Mouse (Mus musculus) left cerebral cortex, postnatal 10 days (tissue): ENCODE measurements at regions not wholly inside any gene's neighbourhood (a gene's known extent, or its start where the extent isn't known, plus 50 kb on each side); places are given as distances from the start of the nearest gene placed in this dataset.
"Not testable (repeated sequence)": the region's sequence is repeated elsewhere in the genome, so short reads cannot be mapped to it uniquely, and the experiment has no call there.

Source experiments
- DNase-seq, 2 experiments: peaks; one replicate each; pipeline ENCODE4 v3.0.0; 2021 to 2022; ENCODE audit warnings: low spot score in 2 of 2, mixed read lengths in 1 of 2; ENCODE audit errors: extremely low spot score in 1 of 2
- intact Hi-C: fragments of 180-260 bp; cut with DNase I; formaldehyde crosslinking; loops from one replicate; pipeline ENCODE4 v1.15.1; 2025

DNA sequence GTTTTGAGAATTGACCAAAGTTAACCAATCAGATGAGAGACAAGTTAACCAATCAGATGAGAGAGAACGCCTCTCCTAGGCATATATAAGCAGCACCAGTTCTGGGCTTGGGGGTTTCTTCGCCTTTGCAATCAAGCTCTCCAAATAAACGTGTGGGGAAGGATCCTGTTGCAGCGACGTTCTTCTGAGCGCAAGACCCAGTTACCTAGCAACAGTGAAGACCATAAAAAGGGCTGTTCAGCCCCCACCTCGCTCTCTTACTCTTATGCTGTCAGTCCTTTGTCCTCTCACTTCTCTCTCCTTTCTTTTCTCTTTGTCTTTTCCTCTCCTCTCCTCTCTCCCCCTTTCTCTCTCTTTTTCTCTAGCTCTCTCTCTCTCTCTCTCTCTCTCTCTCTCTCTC, 297.7 kb downstream of the Setd4 start:
- DNase-seq, intact Hi-C loops: not testable (repeated sequence)

DNA sequence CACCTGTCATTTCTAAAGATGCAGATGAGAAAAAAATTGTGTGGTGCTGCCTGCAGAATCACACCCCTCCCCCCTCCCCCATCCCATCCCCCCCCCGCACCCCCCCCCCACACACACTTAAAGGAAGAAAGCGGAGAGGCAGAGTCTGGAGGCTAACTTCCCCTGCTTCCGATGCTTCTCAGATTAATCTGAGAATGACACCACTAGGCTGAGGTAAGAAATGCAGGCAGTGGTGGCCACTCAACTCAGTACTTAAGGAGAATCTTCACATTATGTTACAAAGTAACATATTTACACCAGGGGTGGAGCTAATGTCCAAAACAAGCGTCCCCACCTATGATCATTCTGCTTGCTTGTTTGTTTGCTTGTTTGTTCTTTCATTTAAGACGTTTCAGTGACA, 309.4 kb downstream of the Setd4 start:
- intact Hi-C loops = loop anchor here (5.0 to 10.0 kb wide), 2 partner anchors 160 to 727 kb away; no protein-coding TSS in a partner anchor
- no peak for DNase-seq

DNA sequence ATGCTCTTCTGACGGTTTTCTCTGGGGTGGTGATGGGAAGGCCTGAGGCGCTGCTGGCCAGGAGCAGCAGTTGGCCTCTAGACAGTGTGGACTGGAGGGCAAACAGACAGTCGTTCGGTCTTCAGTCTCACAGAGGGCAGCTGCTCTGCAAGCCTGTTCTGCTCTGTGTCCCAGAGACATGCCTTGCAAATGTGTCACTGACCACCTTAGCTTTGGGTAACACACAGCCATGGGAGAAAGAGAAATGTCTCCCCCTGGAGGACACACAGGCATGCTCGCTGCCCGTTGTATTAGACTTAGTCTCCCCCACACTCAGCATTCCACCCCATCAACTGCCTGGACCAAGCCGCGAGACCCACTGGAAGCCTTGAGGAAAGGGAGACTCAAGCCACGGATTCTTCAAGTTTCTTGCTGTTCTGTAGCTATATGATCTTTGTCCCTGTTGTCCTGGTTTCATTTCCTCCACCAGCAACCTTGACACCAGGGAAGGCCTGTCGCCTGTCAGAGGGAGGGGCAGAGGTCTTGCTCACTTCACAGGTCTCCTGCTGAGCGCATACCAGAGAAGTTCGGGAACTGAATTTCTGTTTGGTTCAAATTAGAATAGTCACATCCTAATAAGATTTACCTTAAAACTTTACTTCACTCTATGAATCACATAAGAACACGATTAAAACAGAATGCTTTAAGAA, 310.8 kb downstream of the Setd4 start:
- peak; percentile 65 to 70 for DNase-seq
- intact Hi-C loops = loop anchor here (2.0 to 10.0 kb wide), 3 partner anchors 162 to 726 kb away; no protein-coding TSS in a partner anchor

DNA sequence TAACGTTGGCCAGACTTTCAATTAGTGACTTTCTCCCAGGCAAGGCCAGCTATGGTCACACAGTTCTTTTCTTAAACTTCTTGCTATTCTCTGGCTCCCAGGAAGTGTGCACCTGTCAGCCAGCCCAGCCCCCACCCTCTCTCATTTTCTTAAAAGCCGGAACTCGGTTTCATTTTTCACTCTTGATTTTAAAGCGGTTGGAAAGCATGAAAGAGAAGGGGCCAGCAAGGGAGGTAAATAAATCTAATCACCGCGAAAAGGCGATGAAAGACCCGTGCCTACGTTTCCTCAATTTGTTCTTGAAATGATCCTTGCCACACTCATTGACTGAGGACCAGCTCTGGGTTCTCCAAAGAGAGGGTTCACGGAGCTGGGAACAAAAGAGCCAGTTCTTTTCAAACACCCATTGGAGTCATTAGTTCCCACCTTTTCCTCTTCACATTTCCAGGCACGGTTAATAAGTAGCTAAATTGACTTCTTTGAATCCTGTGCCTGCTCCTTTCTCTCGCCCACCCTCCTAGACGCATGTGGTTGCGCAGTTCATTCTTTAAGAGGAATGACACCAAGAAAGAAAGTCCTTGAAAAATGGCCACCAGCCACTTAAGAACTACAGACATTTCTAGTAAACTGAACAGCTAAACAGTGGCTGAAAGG, 311.6 kb downstream of the Setd4 start:
- intact Hi-C loops = loop anchor here (2.0 to 10.0 kb wide), 3 partner anchors 162 to 725 kb away; no protein-coding TSS in a partner anchor
- no peak for DNase-seq

DNA sequence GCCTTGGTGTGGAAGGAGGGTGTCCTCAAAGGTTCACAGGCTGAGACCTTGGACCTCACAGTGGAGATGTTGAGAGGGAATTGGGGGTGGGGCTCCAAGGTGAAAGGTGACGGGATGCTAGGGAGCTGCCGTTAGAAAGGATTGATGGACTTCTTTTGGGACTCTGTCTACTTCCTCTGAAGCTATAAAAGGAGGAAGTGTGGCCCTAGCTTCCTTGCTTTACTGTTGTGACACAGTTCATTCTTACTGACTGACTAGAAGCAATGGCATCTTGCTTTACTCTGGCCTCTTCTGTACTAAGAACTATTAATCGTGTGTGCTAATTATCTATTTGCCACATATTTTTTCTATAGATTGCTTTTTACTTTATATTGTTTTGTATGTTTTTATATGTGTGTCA, 315.8 kb downstream of the Setd4 start:
- intact Hi-C loops = no loop called here
- DNase-seq = no peak

DNA sequence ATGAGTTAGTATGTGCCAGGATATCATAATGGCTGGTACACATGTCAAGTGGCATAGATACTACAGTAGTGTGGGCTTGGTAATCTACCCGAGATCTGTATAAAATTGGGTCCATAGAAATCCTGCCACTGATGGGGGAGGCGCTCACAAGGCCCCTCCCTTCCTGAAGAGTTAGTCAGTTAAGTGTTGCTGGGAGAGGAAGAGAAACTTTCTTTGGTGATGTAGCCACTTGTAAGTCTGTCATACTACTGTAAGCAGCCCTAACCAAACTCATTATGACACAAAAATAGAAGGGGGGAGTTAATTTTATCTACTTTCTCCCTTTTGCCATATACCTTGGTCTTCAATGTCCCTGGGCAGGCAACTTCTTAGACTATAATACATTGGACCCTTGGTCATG, 316.3 kb downstream of the Setd4 start:
- no peak for DNase-seq
- intact Hi-C loops = no loop called here

DNA sequence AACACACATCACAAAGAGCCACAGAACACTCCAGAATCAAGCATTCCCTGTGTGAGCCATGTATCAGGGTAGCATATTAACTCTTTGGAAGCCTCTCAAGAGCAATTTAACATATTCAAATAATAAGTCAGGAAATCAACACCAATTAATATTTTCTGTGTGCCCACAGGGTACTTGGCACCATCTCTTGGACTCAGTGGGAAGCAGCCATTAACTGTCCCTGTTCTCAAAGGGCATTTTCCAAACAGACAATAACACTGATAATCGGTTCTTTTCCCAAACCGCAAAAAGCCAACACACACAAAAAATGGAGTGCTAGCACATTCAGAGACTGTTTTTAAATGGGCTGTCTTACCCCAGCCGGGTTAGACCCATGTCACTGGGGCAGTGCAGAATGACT, 317.0 kb downstream of the Setd4 start:
- DNase-seq = no peak
- intact Hi-C loops = no loop called here

DNA sequence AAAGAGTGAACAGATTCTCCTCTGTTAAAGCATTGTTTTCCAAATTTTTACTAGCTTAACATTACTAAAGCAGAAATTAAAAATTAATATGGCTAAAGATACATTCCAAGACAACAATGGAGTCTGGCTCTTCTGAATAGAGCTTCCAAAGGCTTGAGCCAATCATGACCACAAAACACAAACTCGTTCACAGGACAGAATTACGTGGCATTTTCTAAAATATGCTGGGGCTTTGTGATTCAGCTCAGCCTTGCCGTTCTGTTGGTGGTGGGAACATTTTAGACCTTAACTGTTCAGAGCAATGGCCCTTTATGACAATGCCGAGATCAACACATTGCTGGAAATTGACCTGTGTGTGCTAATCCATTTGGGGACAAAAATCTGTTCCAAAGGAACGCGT, 318.7 kb downstream of the Setd4 start:
- no peak for DNase-seq
- intact Hi-C loops = no loop called here

DNA sequence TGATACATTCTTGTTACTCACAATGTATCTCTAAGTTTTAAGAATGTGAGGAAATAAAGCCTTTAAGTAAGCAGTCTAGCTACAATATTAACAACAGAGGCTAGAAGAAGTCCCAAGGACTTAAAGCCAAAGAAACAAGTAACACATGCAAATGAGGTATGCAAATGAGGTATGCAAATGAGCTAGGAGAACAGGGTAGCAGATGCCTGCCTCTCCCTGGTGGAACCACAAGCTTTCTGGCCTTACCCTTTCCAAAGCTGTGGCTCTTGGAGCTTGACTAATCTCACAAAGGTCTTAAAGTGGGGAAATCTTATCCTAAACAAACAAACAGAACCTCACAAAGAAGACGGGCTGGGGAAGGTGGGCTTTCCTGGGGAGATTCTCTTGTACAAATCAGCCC, 322.1 kb downstream of the Setd4 start:
- intact Hi-C loops = no loop called here
- DNase-seq = no peak

DNA sequence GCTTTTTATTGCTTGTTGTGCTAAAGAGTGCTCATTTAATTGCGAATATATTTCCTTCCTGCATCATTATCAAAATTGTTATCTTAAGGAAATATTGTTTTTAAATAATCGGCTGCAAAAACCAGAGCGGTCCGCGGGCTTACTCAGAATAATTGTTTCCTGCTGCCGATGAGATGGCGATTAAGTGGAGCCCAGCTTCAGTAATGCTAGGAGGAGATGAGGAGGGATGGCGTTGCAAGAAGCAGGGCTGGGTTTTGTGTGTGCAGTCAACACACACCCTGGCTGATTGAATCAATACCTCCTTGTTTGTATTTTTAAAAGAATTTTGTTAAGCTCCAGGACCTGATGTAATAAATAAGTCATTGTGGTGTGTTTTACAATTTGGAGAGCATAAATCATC, 331.2 kb downstream of the Setd4 start:
- intact Hi-C loops = no loop called here
- DNase-seq = no peak

DNA sequence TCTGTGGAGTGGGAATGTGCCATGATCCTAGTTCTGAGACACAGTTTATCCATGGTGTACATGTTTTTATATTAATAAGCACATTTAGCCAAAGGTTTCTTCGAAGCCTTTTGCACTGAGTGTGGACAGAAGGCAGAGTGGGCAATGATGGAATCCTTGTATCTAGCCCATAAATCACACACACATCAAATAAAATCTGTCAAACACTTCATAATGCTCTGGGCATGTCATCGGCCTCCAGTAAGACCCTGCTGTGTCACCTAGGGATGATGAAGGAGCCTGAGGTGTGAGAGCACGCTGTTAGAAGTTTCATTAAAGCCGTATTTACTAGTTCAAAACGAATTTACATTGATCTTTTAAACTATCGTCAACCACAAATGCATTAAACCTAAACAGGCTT, 331.7 kb downstream of the Setd4 start:
- intact Hi-C loops = no loop called here
- no peak for DNase-seq

DNA sequence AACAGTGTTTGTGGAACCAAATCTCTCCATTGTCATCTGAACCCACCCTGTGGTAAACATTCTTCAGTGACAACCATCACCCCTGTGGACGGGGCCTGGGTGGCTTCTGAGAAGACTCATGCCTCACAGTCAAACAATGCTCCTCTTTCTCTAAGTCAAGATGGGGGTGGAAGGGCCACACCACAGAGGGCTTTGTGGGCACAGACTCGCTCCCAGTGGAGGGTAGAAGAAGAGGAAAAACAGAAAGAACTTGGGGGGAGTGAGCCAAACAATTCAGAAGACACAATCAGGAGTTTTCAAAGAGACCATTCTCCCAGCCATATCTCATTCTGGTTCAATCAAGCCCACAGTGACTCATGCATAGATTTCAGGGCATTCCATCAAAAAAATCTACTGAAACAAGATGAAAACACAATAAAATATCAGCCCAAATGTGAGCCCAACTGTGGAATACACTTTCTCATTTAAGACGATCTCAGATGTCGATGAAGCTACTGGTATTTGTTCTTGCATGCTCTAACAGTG, 339.7 kb downstream of the Setd4 start:
- no peak for DNase-seq
- intact Hi-C loops = no loop called here

DNA sequence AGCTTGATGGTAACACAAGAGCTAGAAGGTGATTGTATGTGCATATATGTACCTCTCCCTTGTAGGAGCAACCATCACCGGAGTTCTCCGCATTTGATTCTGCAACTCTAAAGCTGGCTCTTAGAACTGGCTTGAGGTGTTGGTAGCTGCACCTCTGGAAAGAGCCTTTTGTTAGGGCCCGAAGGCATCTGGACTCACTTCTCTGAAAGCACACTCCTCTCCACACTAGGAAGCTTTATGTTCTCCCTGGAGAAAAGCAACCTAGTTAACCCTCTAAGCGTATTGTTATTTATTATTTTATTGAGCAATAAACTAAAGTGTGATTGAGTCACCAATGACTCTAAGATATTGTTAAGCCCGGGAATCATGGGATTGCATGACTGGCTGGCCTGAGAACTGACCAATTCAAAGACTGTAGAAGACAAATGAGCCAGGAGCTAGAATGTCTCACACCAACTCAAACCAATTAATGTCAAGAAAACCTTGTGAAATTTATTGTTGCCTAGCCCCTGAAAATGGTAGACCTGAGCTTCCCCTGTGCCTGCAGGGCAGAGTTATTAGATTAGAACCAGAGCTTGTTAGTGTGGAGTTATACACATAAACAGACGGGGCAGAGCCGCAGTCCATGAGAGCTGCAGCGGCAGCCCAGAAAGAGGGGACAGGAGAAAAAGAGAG, 340.6 kb downstream of the Setd4 start:
- intact Hi-C loops = no loop called here
- no peak for DNase-seq

DNA sequence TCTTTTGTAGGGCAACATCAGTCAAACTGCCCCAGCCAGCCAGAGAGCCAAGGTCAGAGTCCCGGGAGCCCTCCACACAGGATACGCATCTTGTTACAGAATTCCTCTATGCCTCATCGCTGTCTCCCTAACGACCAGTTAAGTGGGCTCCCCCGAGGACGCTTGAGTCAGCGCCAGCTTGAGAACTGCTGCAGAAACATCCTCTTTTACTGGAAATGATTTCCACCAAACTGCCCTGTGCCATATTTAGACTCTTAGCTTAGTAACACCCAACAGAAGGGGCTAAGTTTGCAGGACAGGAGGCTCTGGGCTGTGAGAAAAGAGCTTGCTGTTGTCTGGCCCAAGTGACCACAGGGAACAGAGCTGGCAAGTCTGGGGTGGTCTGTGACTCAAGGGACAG, 357.0 kb downstream of the Setd4 start:
- DNase-seq = peak; percentile 27 to 63
- intact Hi-C loops = no loop called here

DNA sequence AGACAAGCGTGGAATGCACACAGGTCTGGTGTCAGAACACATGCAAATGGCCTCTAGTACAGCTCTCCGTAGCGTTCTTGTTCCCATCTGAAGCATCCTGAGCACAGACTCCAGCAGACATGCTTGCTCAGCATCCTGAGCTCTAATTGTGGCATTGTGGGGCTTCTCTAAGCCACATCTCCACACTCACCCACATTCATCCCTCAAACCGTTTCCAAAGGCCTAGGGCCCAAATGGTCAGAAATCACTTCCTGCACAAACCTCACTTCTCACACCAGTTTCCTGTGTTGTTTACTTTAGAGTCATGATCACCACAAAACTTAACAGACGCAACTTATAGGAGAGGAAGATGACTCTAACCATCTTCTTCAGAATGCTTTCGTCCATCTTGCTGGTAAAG, 358.1 kb downstream of the Setd4 start:
- intact Hi-C loops = no loop called here
- no peak for DNase-seq

DNA sequence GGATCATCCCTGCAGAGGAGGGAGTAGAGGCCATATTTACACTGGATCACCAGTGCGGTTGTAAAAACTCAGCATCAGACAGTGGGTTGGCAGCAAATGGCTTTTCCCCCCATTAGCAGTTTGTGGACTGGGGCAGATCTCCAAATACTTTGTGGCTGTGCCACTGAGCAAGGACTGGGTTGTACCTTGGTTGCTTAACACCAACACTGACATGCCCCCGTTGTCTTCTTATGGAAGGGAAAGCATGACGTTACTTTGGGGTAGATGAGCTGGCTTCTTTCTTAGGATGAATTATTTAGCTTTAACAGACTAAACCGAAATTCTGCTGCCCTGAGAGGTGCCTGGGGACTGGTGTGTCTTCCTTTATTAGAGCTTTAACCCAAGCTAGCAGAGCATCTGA, 365.0 kb downstream of the Setd4 start:
- intact Hi-C loops = no loop called here
- DNase-seq = no peak

DNA sequence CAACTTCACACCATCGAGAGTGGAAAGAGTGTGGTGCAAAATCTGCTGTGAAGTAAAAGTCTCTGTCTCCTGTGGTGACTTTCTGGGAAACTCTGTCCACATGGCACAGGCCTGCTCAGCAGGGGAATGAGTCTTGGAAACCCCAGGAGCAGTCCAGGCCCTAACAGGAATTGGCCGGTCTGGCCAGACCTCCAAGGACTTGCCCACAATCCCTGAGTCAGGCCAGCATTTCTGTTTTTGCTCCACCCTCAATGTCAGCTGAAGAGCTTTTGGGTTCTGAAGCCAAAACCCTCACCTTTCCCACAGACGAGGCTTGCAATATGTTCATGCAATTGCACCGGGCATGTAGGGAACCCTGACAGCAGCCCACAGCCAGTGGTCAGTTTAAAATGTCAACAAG, 365.5 kb downstream of the Setd4 start:
- intact Hi-C loops = no loop called here
- DNase-seq = no peak

DNA sequence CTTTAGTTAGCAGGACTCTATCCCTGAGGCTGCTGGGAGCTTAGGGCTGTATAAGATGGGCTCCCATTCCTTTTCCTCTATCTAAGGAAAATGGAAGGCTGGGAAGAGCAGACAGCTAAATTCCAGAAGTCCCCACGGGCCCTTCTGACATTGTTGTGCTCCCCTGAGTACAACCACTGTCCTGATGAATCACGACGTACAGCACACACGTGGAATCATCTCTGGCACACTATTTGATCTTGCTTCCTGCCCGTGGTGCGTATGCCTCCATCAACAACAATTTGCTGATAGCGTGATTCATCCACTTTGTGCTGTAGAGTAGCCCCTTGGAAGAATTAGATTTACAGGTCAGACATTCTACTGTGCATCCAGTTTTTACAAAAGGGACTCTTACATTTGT, 378.2 kb downstream of the Setd4 start:
- intact Hi-C loops = no loop called here

DNA sequence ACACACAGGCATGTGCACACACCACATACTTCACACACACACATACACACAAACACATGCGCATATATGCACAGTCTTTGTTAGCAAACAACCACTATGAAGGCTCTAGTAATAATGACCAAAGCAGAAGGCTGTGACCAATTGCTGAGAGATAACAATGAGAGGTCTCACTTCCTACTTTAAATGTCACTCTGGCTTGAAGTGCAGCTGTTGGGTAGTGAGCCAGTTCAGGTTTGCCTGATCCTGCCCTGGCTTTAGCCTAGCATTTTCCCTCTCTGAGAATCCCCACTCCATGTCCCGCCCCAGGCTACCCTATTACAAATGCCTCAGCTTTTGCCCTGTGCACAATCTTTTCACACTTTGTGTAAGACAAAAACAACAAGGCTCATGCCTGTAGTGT, 378.7 kb downstream of the Setd4 start:
- intact Hi-C loops = no loop called here
- no peak for DNase-seq

More for the DNA sequence above, 378.2 kb downstream of the Setd4 start:
- no peak for DNase-seq

DNA sequence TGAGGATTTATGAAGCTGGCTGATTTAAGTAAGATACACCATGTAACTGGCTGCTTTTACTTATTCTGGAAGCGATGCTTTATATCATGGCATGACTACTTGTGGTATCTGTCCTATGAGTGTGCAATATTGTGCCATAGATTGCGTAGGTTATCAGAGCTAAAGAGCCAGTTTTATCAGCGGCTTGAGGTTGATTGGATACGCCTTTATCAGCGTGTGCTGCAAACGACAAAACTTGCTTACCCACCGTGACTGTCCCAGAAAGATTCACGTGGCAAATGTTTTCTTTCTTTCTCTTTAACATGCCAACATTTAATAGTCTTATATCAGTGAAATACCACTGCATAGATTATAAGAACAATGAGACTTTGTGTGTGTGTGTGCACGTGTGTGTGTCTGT, 384.1 kb downstream of the Setd4 start:
- intact Hi-C loops = no loop called here
- DNase-seq = no peak
